Mouse (Mus musculus) neural tube, embryonic 14.5 days (tissue): ENCODE measurements at regions not wholly inside any gene's neighbourhood (a gene's known extent, or its start where the extent isn't known, plus 50 kb on each side); places are given as distances from the start of the nearest gene placed in this dataset.

Experiments
- ATAC-seq: fragments of 200-750 bp; cut with Nextera tagmentation; 2 replicates; pipeline ENCODE4 v1.8.0; 2017; ENCODE audit warnings: low read depth, mild to moderate bottlenecking, moderate TSS enrichment, moderate library complexity
- H3K27ac ChIP-seq: fragments of 300-500 bp; sonication (generic); 2 replicates; pipeline ENCODE4 v1.5.1; 2014; ENCODE audit warnings: low read depth, mild to moderate bottlenecking, control low read depth, low read length, moderate library complexity, mixed read lengths
- H3K27me3 ChIP-seq: fragments of 300-500 bp; sonication (generic); 2 replicates; pipeline ENCODE4 v1.6.1; 2014; ENCODE audit warnings: low read length; ENCODE audit not compliant: control insufficient read depth, insufficient read depth
- H3K36me3 ChIP-seq: fragments of 300-500 bp; sonication (generic); 2 replicates; pipeline ENCODE4 v1.6.1; 2014; ENCODE audit warnings: low read length, mixed read lengths; ENCODE audit not compliant: control insufficient read depth, insufficient read depth
- H3K4me1 ChIP-seq: fragments of 300-500 bp; sonication (generic); 2 replicates; pipeline ENCODE4 v1.6.1; 2014; ENCODE audit warnings: low read length; ENCODE audit not compliant: control insufficient read depth, insufficient read depth
- H3K4me2 ChIP-seq: fragments of 300-500 bp; sonication (generic); 2 replicates; pipeline ENCODE4 v1.6.1; 2014; ENCODE audit warnings: mild to moderate bottlenecking, low read depth, low read length, control low read depth
- H3K4me3 ChIP-seq: fragments of 300-500 bp; sonication (generic); 2 replicates; pipeline ENCODE4 v1.5.1; 2014; ENCODE audit warnings: low read depth, low read length, control low read depth, mixed read lengths
- H3K9ac ChIP-seq: fragments of 300-500 bp; sonication (generic); replicated peaks from 2 replicates; pipeline ENCODE4 v1.6.1; 2014; ENCODE audit warnings: low read depth, mild to moderate bottlenecking, control low read depth, low read length, mixed read lengths
- H3K9me3 ChIP-seq: fragments of 300-500 bp; sonication (generic); 2 replicates; pipeline ENCODE4 v1.6.1; 2016; ENCODE audit warnings: low read length; ENCODE audit not compliant: control insufficient read depth
- WGBS: fragments of 180-500 bp; shearing (Covaris S2); extraction: QIAGEN DNeasy Blood & Tissue Kit; methylation state at CpG from one replicate; pipeline ENCODE4 v1.1.7; 2014; 5-methylcytosine and 5-hydroxymethylcytosine counted together

- Histone ChIP-seq H3K4me2 (no peak overlapping the region), H3K4me1 (no peaks in the 10 kb centered on the region), H3K27me3 (no peaks in the 10 kb centered on the region), H3K27ac (no peak overlapping the region), H3K36me3 (no peaks in the 10 kb centered on the region), H3K9ac (no peak overlapping the region), H3K9me3 (no peaks in the 10 kb centered on the region), H3K4me3 (no peak overlapping the region)
- no peak for ATAC-seq
- 88% methylated on average over 6 of the region's 6 CpGs for whole genome bisulfite sequencing
Observed at GRCm38 (mm10) chr14:61735541-61735940, 128.3 kb downstream of the Kcnrg start.

- Histone ChIP-seq H3K9ac (no peak overlapping the region), H3K27me3 (no peaks in the 10 kb centered on the region), H3K36me3 (no peaks in the 10 kb centered on the region), H3K9me3 (no peaks in the 10 kb centered on the region), H3K4me2 (no peak overlapping the region), H3K4me1 (no peaks in the 10 kb centered on the region), H3K27ac (no peak overlapping the region), H3K4me3 (no peak overlapping the region)
- ATAC-seq = no peak
- WGBS = 23% methylated on average over 16 of the region's 16 CpGs
Observed at GRCm38 (mm10) chr14:61736384-61737322, 129.4 kb downstream of the Kcnrg start.

GRCm38 (mm10) chr14:61737504-61738040 is 130.3 kb downstream of the Kcnrg start:
- ATAC-seq = no peak
- H3K4me3 ChIP-seq = no peak overlapping the region
- H3K27me3 ChIP-seq = no peaks in the 10 kb centered on the region
- H3K4me1 ChIP-seq = no peaks in the 10 kb centered on the region
- WGBS = 80% methylated on average over 6 of the region's 6 CpGs
- H3K36me3 ChIP-seq = no peaks in the 10 kb centered on the region
- H3K4me2 ChIP-seq = no peak overlapping the region
- no peak overlapping the region for H3K9ac ChIP-seq
- no peaks in the 10 kb centered on the region for H3K9me3 ChIP-seq
- no peak overlapping the region for H3K27ac ChIP-seq

- H3K27me3 ChIP-seq = no peaks in the 10 kb centered on the region
- H3K4me2 ChIP-seq = no peak overlapping the region
- no peak overlapping the region for H3K27ac ChIP-seq
- 98% methylated on average over 1 of the region's 1 CpGs for WGBS
- H3K4me3 ChIP-seq = no peak overlapping the region
- H3K9me3 ChIP-seq = no peaks in the 10 kb centered on the region
- H3K36me3 ChIP-seq = no peaks in the 10 kb centered on the region
- H3K9ac ChIP-seq = no peak overlapping the region
- no peak for ATAC-seq
- no peaks in the 10 kb centered on the region for H3K4me1 ChIP-seq
Observed at GRCm38 (mm10) chr14:61739453-61739852, 132.2 kb downstream of the Kcnrg start.

- 50% methylated on average over 4 of the region's 4 CpGs for WGBS
- no peaks in the 10 kb centered on the region for H3K4me1 ChIP-seq
- H3K27me3 ChIP-seq = no peaks in the 10 kb centered on the region
Observed at GRCm38 (mm10) chr14:61743855-61744408, 136.7 kb downstream of the Kcnrg start.

GRCm38 (mm10) chr14:61753421-61753820 is 146.2 kb downstream of the Kcnrg start:
- H3K36me3 ChIP-seq = no peaks in the 10 kb centered on the region
- no peak overlapping the region for H3K9ac ChIP-seq
- ATAC-seq = no peak
- no peak overlapping the region for H3K27ac ChIP-seq
- no peak overlapping the region for H3K4me2 ChIP-seq
- H3K9me3 ChIP-seq = no peaks in the 10 kb centered on the region
- no peaks in the 10 kb centered on the region for H3K27me3 ChIP-seq
- 80% methylated on average over 3 of the region's 3 CpGs for WGBS
- H3K4me3 ChIP-seq = no peak overlapping the region
- peaks cover 7% of the 10 kb centered on the region for H3K4me1 ChIP-seq

More at GRCm38 (mm10) chr14:61743855-61744408, 136.7 kb downstream of the Kcnrg start:
- H3K4me3 ChIP-seq = no peak overlapping the region
- H3K27ac ChIP-seq = no peak overlapping the region
- H3K9me3 ChIP-seq = no peaks in the 10 kb centered on the region
- no peak overlapping the region for H3K4me2 ChIP-seq
- no peaks in the 10 kb centered on the region for H3K36me3 ChIP-seq
- H3K9ac ChIP-seq = no peak overlapping the region
- no peak for ATAC-seq

- 26% methylated on average over 1 of the region's 1 CpGs for WGBS
- no peak overlapping the region for H3K27ac ChIP-seq
- H3K36me3 ChIP-seq = no peaks in the 10 kb centered on the region
- no peak overlapping the region for H3K4me3 ChIP-seq
- no peak overlapping the region for H3K4me2 ChIP-seq
- no peaks in the 10 kb centered on the region for H3K9me3 ChIP-seq
- H3K27me3 ChIP-seq = no peaks in the 10 kb centered on the region
- H3K4me1 ChIP-seq = peaks cover 7% of the 10 kb centered on the region
- ATAC-seq = no peak
- no peak overlapping the region for H3K9ac ChIP-seq
Observed at GRCm38 (mm10) chr14:61756651-61757050, 149.4 kb downstream of the Kcnrg start.

GRCm38 (mm10) chr14:61757086-61757822 is 150.0 kb downstream of the Kcnrg start:
- no peaks in the 10 kb centered on the region for H3K27me3 ChIP-seq
- H3K36me3 ChIP-seq = no peaks in the 10 kb centered on the region
- H3K27ac ChIP-seq = no peak overlapping the region
- H3K4me3 ChIP-seq = no peak overlapping the region
- H3K9ac ChIP-seq = no peak overlapping the region
- peak; percentile 87 for ATAC-seq
- WGBS = 5% methylated on average over 14 of the region's 15 CpGs
- H3K4me2 ChIP-seq = peak overlapping the region; percentile 35
- peaks cover 7% of the 10 kb centered on the region for H3K4me1 ChIP-seq
- H3K9me3 ChIP-seq = no peaks in the 10 kb centered on the region
